In genomic region chr19:55873221-55873620, GRCm38 (mm10) we compare ENCODE assay signal across 29 mouse cellular contexts.
DNase-seq lines count a peak whose midpoint lies in the region; ATAC-seq and TF ChIP-seq lines count a peak whose summit lies in the region.
"Had no signal": no experiment of that assay in that cellular context is flagged by ENCODE, and none has a peak within 500 bp of the region (broad histone marks: within the 10 kb centered on the region; RNA-seq: fewer than 3 reads in every experiment).

No protein-coding gene starts in this region.

- H3K9ac ChIP-seq in embryonic facial prominence, embryonic 13.5 days = no peak overlapping the region
- no peak overlapping the region for H3K9ac ChIP-seq in embryonic facial prominence, embryonic 15.5 days
- H3K9ac ChIP-seq in stomach, postnatal 0 days (ENCODE audit: low read length) = no peak overlapping the region
- H3K9ac ChIP-seq: forebrain, embryonic 13.5 days; heart, embryonic 12.5 days; heart, embryonic 15.5 days; hindbrain, embryonic 13.5 days had no signal

- WGBS in embryonic facial prominence, embryonic 13.5 days = 54% methylated on average over 3 of the region's 3 CpGs
- 85% methylated on average over 3 of the region's 3 CpGs for WGBS in embryonic facial prominence, embryonic 10.5 days
- 36% methylated on average over 3 of the region's 3 CpGs for WGBS in embryonic facial prominence, embryonic 15.5 days
- 62% methylated on average over 3 of the region's 3 CpGs for WGBS in stomach, postnatal 0 days

- TF ChIP-seq EP300 in stomach, postnatal 0 days (optimal IDR thresholded peaks at IDR 0.05) = no peak

- no peak for DNase-seq in embryonic facial prominence, embryonic 10.5 days (ENCODE audit: low spot score)
- peak; percentile 77 for DNase-seq in 3T3-L1 (ENCODE audit: low read depth, low spot score)
- DNase-seq in stomach, postnatal 0 days (ENCODE audit: low spot score) = no peak
- no peak for DNase-seq in urinary bladder, adult 18-20 months (ENCODE audit: low spot score in 2 of 2)
- DNase-seq: adrenal gland, adult 2 months; adrenal gland, postnatal 14 days; B cell, adult 2 months; cerebellum, adult 11 months; cerebellum, adult 2 months; cerebellum, adult 9-11 months; cerebellum, postnatal 25 days; gastrocnemius, postnatal 10 days; heart, adult 11 months; heart, postnatal 10 days; heart, postnatal 36 days had no signal

- H3K4me1 ChIP-seq in embryonic facial prominence, embryonic 13.5 days = peaks cover 85% of the 10 kb centered on the region
- H3K4me1 ChIP-seq in embryonic facial prominence, embryonic 10.5 days = peaks cover 68% of the 10 kb centered on the region
- H3K4me1 ChIP-seq in embryonic facial prominence, embryonic 15.5 days = peaks cover 54% of the 10 kb centered on the region
- peaks cover 2% of the 10 kb centered on the region for H3K4me1 ChIP-seq in stomach, postnatal 0 days (replicated peaks; ENCODE audit: control insufficient read depth, insufficient read depth)

- H3K4me3 ChIP-seq in embryonic facial prominence, embryonic 13.5 days = no peak overlapping the region
- no peak overlapping the region for H3K4me3 ChIP-seq in embryonic facial prominence, embryonic 10.5 days
- no peak overlapping the region for H3K4me3 ChIP-seq in embryonic facial prominence, embryonic 15.5 days (replicated peaks)
- H3K4me3 ChIP-seq in stomach, postnatal 0 days (ENCODE audit: low read depth, low read length) = no peak overlapping the region
- H3K4me3 ChIP-seq: forebrain, embryonic 10.5 days; forebrain, embryonic 13.5 days; heart, embryonic 12.5 days; heart, embryonic 15.5 days; hindbrain, embryonic 10.5 days; hindbrain, embryonic 13.5 days had no signal

- no peak overlapping the region for H3K4me2 ChIP-seq in embryonic facial prominence, embryonic 13.5 days
- H3K4me2 ChIP-seq in embryonic facial prominence, embryonic 15.5 days (replicated peaks) = no peak overlapping the region
- H3K4me2 ChIP-seq in stomach, postnatal 0 days (replicated peaks; ENCODE audit: low read depth) = no peak overlapping the region
- H3K4me2 ChIP-seq: forebrain, embryonic 13.5 days; heart, embryonic 12.5 days; heart, embryonic 15.5 days; hindbrain, embryonic 13.5 days had no signal

- no peaks in the 10 kb centered on the region for H3K27me3 ChIP-seq in embryonic facial prominence, embryonic 13.5 days
- H3K27me3 ChIP-seq in embryonic facial prominence, embryonic 10.5 days (replicated peaks; ENCODE audit: low read depth, poor library complexity, severe bottlenecking) = no peaks in the 10 kb centered on the region
- H3K27me3 ChIP-seq in embryonic facial prominence, embryonic 15.5 days = no peaks in the 10 kb centered on the region
- no peaks in the 10 kb centered on the region for H3K27me3 ChIP-seq in stomach, postnatal 0 days (ENCODE audit: control insufficient read depth, insufficient read depth, low read length)
- H3K27me3 ChIP-seq: forebrain, embryonic 13.5 days; heart, embryonic 12.5 days; heart, embryonic 15.5 days had no signal

- ATAC-seq in embryonic facial prominence, embryonic 13.5 days (ENCODE audit: insufficient number of reproducible peaks, insufficient read depth, low FRiP score, low TSS enrichment, low read depth) = no peak; the same call in 1 of the 2 replicates
- ATAC-seq in embryonic facial prominence, embryonic 15.5 days (ENCODE audit: insufficient number of reproducible peaks, low FRiP score, low TSS enrichment, low read depth) = peak; percentile 56; the same call in 1 of the 2 replicates
- ATAC-seq in stomach, postnatal 0 days (ENCODE audit: low FRiP score, low TSS enrichment) = no peak
- no peak for ATAC-seq in megakaryocyte, adult 5-6 weeks (ENCODE audit: poor library complexity, severe bottlenecking)
- ATAC-seq: forebrain, embryonic 13.5 days; forebrain, embryonic 16.5 days; hindbrain, postnatal 0 days; inflammation-experienced regulatory T-cells, adult 6 months; intestine, embryonic 16.5 days had no signal

- H3K9me3 ChIP-seq in embryonic facial prominence, embryonic 13.5 days = no peaks in the 10 kb centered on the region
- no peaks in the 10 kb centered on the region for H3K9me3 ChIP-seq in embryonic facial prominence, embryonic 10.5 days
- H3K9me3 ChIP-seq in embryonic facial prominence, embryonic 15.5 days (replicated peaks) = no peaks in the 10 kb centered on the region
- no peaks in the 10 kb centered on the region for H3K9me3 ChIP-seq in stomach, postnatal 0 days (ENCODE audit: control insufficient read depth, low read length)
- H3K9me3 ChIP-seq: forebrain, embryonic 10.5 days; forebrain, embryonic 13.5 days; heart, embryonic 12.5 days; heart, embryonic 15.5 days; hindbrain, embryonic 10.5 days; hindbrain, embryonic 13.5 days had no signal

- no peak for TF ChIP-seq CTCF in stomach, postnatal 0 days (IDR thresholded peaks at IDR 0.05; ENCODE audit: low read depth)

- H3K27ac ChIP-seq in embryonic facial prominence, embryonic 13.5 days = peak overlapping the region; percentile 52; the same call in 1 of the 2 replicates
- H3K27ac ChIP-seq in embryonic facial prominence, embryonic 10.5 days (replicated peaks) = no peak overlapping the region; the same call in 1 of the 2 replicates
- peak overlapping the region; percentile 66 for H3K27ac ChIP-seq in embryonic facial prominence, embryonic 15.5 days (replicated peaks)
- 0 out of 2 replicates have a peak overlapping the region, but pooled peaks have one; percentile 5 for H3K27ac ChIP-seq in stomach, postnatal 0 days (replicated peaks)
- H3K27ac ChIP-seq: forebrain, embryonic 10.5 days; forebrain, embryonic 13.5 days; heart, embryonic 15.5 days; hindbrain, embryonic 10.5 days; hindbrain, embryonic 13.5 days; hindbrain, postnatal 0 days had no signal

- 0 out of 2 replicates have a peak, but pooled peaks cover 8% of the 10 kb centered on the region for H3K36me3 ChIP-seq in embryonic facial prominence, embryonic 13.5 days
- peaks cover 24% of the 10 kb centered on the region for H3K36me3 ChIP-seq in embryonic facial prominence, embryonic 10.5 days (replicated peaks)
- no peaks in the 10 kb centered on the region for H3K36me3 ChIP-seq in embryonic facial prominence, embryonic 15.5 days
- H3K36me3 ChIP-seq in stomach, postnatal 0 days (ENCODE audit: control insufficient read depth, insufficient read depth, low read length) = no peaks in the 10 kb centered on the region
- H3K36me3 ChIP-seq: G1E; heart, embryonic 12.5 days; heart, embryonic 15.5 days; hindbrain, embryonic 10.5 days; hindbrain, embryonic 13.5 days had no signal
